1 mouse cellular context compared by ENCODE assay signal in the genomic region with DNA sequence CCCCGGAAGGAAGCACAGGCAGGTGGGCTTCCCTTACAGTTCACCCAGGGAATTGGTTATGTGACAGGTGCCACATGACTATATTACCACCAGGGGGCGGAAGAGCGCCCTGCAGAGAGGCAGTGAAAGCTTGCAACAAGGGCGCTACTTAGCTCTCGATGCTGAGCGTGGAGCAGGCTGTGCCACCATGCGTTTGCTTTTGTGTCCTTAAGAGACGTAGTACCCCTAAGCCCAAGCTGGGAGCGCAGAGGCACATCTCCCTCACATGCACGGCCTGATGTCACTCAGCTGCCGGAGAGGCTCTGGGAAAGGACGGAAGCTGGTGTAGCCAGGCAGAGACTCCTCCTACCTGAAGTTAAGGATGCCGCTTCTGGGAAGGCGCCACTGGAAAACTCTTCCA.
TF ChIP-seq lines count a peak whose summit lies in the region.

No protein-coding gene starts in this region.

TF ChIP-seq in MEL, 35 proteins besides CTCF, POLR2A, EP300 and RAD21 (continued from another document):
- TF ChIP-seq MAX (IDR thresholded peaks at IDR 0.05; ENCODE audit: low read length) (peak; percentile 25; the same call in 1 of the 2 replicates), MYB (IDR thresholded peaks at IDR 0.05; ENCODE audit: low read depth, low read length) (no peak), USF1 (IDR thresholded peaks at IDR 0.05; ENCODE audit: low read depth, low read length) (peak; percentile 58; the same call in 1 of the 2 replicates), TCF12 (IDR thresholded peaks at IDR 0.05; ENCODE audit: low read depth, low read length) (no peak), TAL1 (IDR thresholded peaks at IDR 0.05; ENCODE audit: low read length) (no peak), HCFC1 (IDR thresholded peaks at IDR 0.05; ENCODE audit: low read depth, low read length) (no peak)
